Mouse (Mus musculus) CH12.LX (cell line): ENCODE results near the gene Exoc6. TPM values are rescaled to one million over a fixed set of nuclear protein-coding genes. Genes with fewer than 3 reads are reported as not detected.
A peak's percentile ranks its signal among the peaks of the same experiment; 100 is the strongest.

Experiments used
- DNase-seq: peaks from one replicate; pipeline ENCODE4 v3.0.0-alpha.2; 2013; ENCODE audit errors: extremely low read depth
- H3K27ac ChIP-seq: 2 replicates; pipeline ENCODE4 v1.5.1; 2012; ENCODE audit warnings: low read depth, mild to moderate bottlenecking, control low read depth, moderate library complexity; ENCODE audit not compliant: insufficient read depth
- H3K27me3 ChIP-seq: replicated peaks from 2 replicates; pipeline ENCODE3; 2012; ENCODE audit warnings: inconsistent platforms
- H3K36me3 ChIP-seq, 2 experiments: replicated peaks in 1 of 2; 2 replicates each; pipeline versions ENCODE3 to v1.6.1; 2012; ENCODE audit warnings: inconsistent platforms in 1 of 2, low read length in 1 of 2, mild to moderate bottlenecking in 1 of 2, mixed read lengths in 1 of 2, moderate library complexity in 1 of 2; ENCODE audit not compliant: control insufficient read depth in 1 of 2, insufficient read depth in 1 of 2
- H3K4me1 ChIP-seq, 2 experiments: 2 replicates each; pipeline ENCODE4 v1.6.1; 2012; ENCODE audit warnings: inconsistent platforms in 1 of 2, moderate library complexity in 1 of 2; ENCODE audit not compliant: insufficient read depth in 2 of 2, control insufficient read depth in 1 of 2
- H3K4me2 ChIP-seq: 2 replicates; pipeline ENCODE4 v1.6.1; 2012; ENCODE audit warnings: low read depth, mild to moderate bottlenecking, control low read depth; ENCODE audit not compliant: poor library complexity, insufficient read depth, severe bottlenecking
- H3K4me3 ChIP-seq, 3 experiments: fragments of 150-350 bp in 1 of 3; sonication (generic) in 1 of 3; replicated peaks in 1 of 3; 2 replicates each; pipeline versions ENCODE3 to v1.5.1; 2011 to 2012; ENCODE audit warnings: low read depth in 2 of 3, low read length in 2 of 3, mild to moderate bottlenecking in 2 of 3, moderate library complexity in 2 of 3, control low read depth in 1 of 3, improper control_type of control experiment in 1 of 3, inconsistent platforms in 1 of 3, mixed read lengths in 1 of 3; ENCODE audit not compliant: poor library complexity in 1 of 3
- H3K79me2 ChIP-seq: replicated peaks from 2 replicates; pipeline ENCODE4 v1.6.1; 2012; ENCODE audit warnings: mild to moderate bottlenecking, moderate library complexity; ENCODE audit not compliant: control insufficient read depth, poor library complexity, insufficient read depth, severe bottlenecking; ENCODE audit errors: extremely low read depth
- H3K9ac ChIP-seq: 2 replicates; pipeline ENCODE4 v1.6.1; 2012; ENCODE audit warnings: low read depth, mild to moderate bottlenecking, control low read depth, moderate library complexity; ENCODE audit not compliant: insufficient read depth
- H3K9me3 ChIP-seq: replicated peaks from 2 replicates; pipeline ENCODE3; 2012; ENCODE audit warnings: low read length, inconsistent platforms, mixed read lengths
- BHLHE40 ChIP-seq: IDR thresholded peaks from 2 replicates; pipeline ENCODE4 v1.6.1; 2011; ENCODE audit warnings: mild to moderate bottlenecking, low read depth, low read length, improper control_type of control experiment
- CHD2 ChIP-seq: IDR thresholded peaks from 2 replicates; pipeline ENCODE4 v1.6.1; 2011; ENCODE audit warnings: low read length, improper control_type of control experiment
- CTCF ChIP-seq, 2 experiments: IDR thresholded peaks in 1 of 2; conservative IDR thresholded peaks in 1 of 2; 2 replicates each; pipeline ENCODE4 v1.5.1; 2011 to 2012; ENCODE audit warnings: low read depth in 2 of 2, low read length in 2 of 2, improper control_type of control experiment in 1 of 2, inconsistent platforms in 1 of 2, mild to moderate bottlenecking in 1 of 2, moderate library complexity in 1 of 2
- E2F4 ChIP-seq: IDR thresholded peaks from 2 replicates; pipeline ENCODE4 v1.6.1; 2011; ENCODE audit warnings: low read depth, low read length, improper control_type of control experiment; ENCODE audit not compliant: insufficient replicate concordance
- ELF1 ChIP-seq: IDR thresholded peaks from 2 replicates; pipeline ENCODE4 v1.6.1; 2014; ENCODE audit warnings: low read depth, mild to moderate bottlenecking, inconsistent platforms, low read length, improper control_type of control experiment
- EP300 ChIP-seq: IDR thresholded peaks from 2 replicates; pipeline ENCODE4 v1.6.1; 2011; ENCODE audit warnings: low read length, improper control_type of control experiment
- GABPA ChIP-seq: IDR thresholded peaks from 2 replicates; pipeline ENCODE4 v1.6.1; 2012; ENCODE audit warnings: low read depth, low read length, improper control_type of control experiment, inconsistent platforms; ENCODE audit not compliant: insufficient replicate concordance
- HCFC1 ChIP-seq: IDR thresholded peaks from 2 replicates; pipeline ENCODE4 v1.6.1; 2012; ENCODE audit warnings: low read depth, mild to moderate bottlenecking, inconsistent platforms, low read length, improper control_type of control experiment
- IRF4 ChIP-seq: IDR thresholded peaks from 2 replicates; pipeline ENCODE4 v1.6.1; 2014; ENCODE audit warnings: low read depth, mild to moderate bottlenecking, inconsistent platforms, low read length, improper control_type of control experiment
- JUN ChIP-seq: IDR thresholded peaks from 2 replicates; pipeline ENCODE4 v1.6.1; 2011; ENCODE audit warnings: low read depth, mild to moderate bottlenecking, low read length, improper control_type of control experiment, moderate library complexity; ENCODE audit not compliant: insufficient read depth
- JUND ChIP-seq: conservative IDR thresholded peaks from 2 replicates; pipeline ENCODE4 v1.6.1; 2011; ENCODE audit warnings: low read depth, low read length, improper control_type of control experiment
- KAT2A ChIP-seq: IDR thresholded peaks from 2 replicates; pipeline ENCODE4 v1.6.1; 2012; ENCODE audit warnings: low read length, improper control_type of control experiment, inconsistent platforms; ENCODE audit not compliant: insufficient replicate concordance
- MAFK ChIP-seq: IDR thresholded peaks from 2 replicates; pipeline ENCODE4 v1.6.1; 2011; ENCODE audit warnings: low read length, improper control_type of control experiment; ENCODE audit not compliant: insufficient replicate concordance
- MAX ChIP-seq: IDR thresholded peaks from 2 replicates; pipeline ENCODE4 v1.6.1; 2011; ENCODE audit warnings: low read length, improper control_type of control experiment
- MAZ ChIP-seq: IDR thresholded peaks from 2 replicates; pipeline ENCODE4 v1.6.1; 2012; ENCODE audit warnings: low read depth, mild to moderate bottlenecking, inconsistent platforms, low read length, improper control_type of control experiment, moderate library complexity
- MEF2A ChIP-seq: IDR thresholded peaks from 2 replicates; pipeline ENCODE4 v1.6.1; 2014; ENCODE audit warnings: low read depth, mild to moderate bottlenecking, inconsistent platforms, low read length, improper control_type of control experiment, borderline replicate concordance
- MYC ChIP-seq: IDR thresholded peaks from 2 replicates; pipeline ENCODE4 v1.6.1; 2011; ENCODE audit warnings: low read depth, mild to moderate bottlenecking, improper control_type of control experiment, low read length
- NELFE ChIP-seq: IDR thresholded peaks from 2 replicates; pipeline ENCODE4 v1.6.1; 2011; ENCODE audit warnings: low read depth, low read length, improper control_type of control experiment
- NRF1 ChIP-seq: IDR thresholded peaks from 2 replicates; pipeline ENCODE4 v1.6.1; 2014; ENCODE audit warnings: low read depth, mild to moderate bottlenecking, inconsistent platforms, low read length, improper control_type of control experiment, moderate library complexity
- PAX5 ChIP-seq: IDR thresholded peaks from 2 replicates; pipeline ENCODE4 v1.6.1; 2012; ENCODE audit warnings: low read length, inconsistent platforms, mixed read lengths
- POLR2AphosphoS2 ChIP-seq: IDR thresholded peaks from 2 replicates; pipeline ENCODE4 v1.6.1; 2011; ENCODE audit warnings: low read depth, low read length, improper control_type of control experiment
- RCOR1 ChIP-seq: conservative IDR thresholded peaks from 2 replicates; pipeline ENCODE4 v1.6.1; 2012; ENCODE audit warnings: low read depth, mild to moderate bottlenecking, inconsistent platforms, low read length, improper control_type of control experiment
- SIN3A ChIP-seq: IDR thresholded peaks from 2 replicates; pipeline ENCODE4 v1.6.1; 2012; ENCODE audit warnings: low read length, improper control_type of control experiment, inconsistent platforms
- SMC3 ChIP-seq: IDR thresholded peaks from 2 replicates; pipeline ENCODE4 v1.6.1; 2011; ENCODE audit warnings: low read depth, low read length, improper control_type of control experiment
- TBP ChIP-seq: conservative IDR thresholded peaks from 2 replicates; pipeline ENCODE4 v1.6.1; 2011; ENCODE audit warnings: low read depth, low read length, improper control_type of control experiment
- TCF12 ChIP-seq: IDR thresholded peaks from 2 replicates; pipeline ENCODE4 v1.6.1; 2014; ENCODE audit warnings: low read depth, mild to moderate bottlenecking, inconsistent platforms, low read length, improper control_type of control experiment
- UBTF ChIP-seq: IDR thresholded peaks from 2 replicates; pipeline ENCODE4 v1.6.1; 2012; ENCODE audit warnings: low read depth, mild to moderate bottlenecking, inconsistent platforms, low read length, improper control_type of control experiment, moderate library complexity
- USF2 ChIP-seq: conservative IDR thresholded peaks from 2 replicates; pipeline ENCODE4 v1.6.1; 2011; ENCODE audit warnings: low read depth, low read length, improper control_type of control experiment
- ZC3H11A ChIP-seq: IDR thresholded peaks from 2 replicates; pipeline ENCODE4 v1.6.1; 2012; ENCODE audit warnings: low read depth, mild to moderate bottlenecking, inconsistent platforms, low read length, improper control_type of control experiment
- ZKSCAN1 ChIP-seq: IDR thresholded peaks from 2 replicates; pipeline ENCODE4 v1.6.1; 2012; ENCODE audit warnings: low read depth, inconsistent platforms, low read length, improper control_type of control experiment, borderline replicate concordance
- ZMIZ1 ChIP-seq: IDR thresholded peaks from 2 replicates; pipeline ENCODE4 v1.6.1; 2012; ENCODE audit warnings: low read depth, mild to moderate bottlenecking, inconsistent platforms, low read length, improper control_type of control experiment
- dilution Hi-C: fragments of 300-500 bp; cut with MboI; formaldehyde crosslinking; loops from 2 replicates; pipeline ENCODE4 v1.14.3; 2020; ENCODE audit warnings: low sequenced_read_pairs; ENCODE audit not compliant: extremely low pct_unique_long_range_greater_than_20kb, extremely low pct_ligation_motif_present
- in situ Hi-C: fragments of 300-500 bp; cut with MboI; formaldehyde crosslinking; loops from 3 replicates; pipeline ENCODE4 v1.14.3; 2019; ENCODE audit warnings: low sequenced_read_pairs, low pct_ligation_motif_present, low pct_unique_long_range_greater_than_20kb, mixed read lengths
- polyA plus RNA-seq: library from polyadenylated mRNA; unstranded; fragments of >175 nt; gene quantifications from 2 replicates; pipeline ENCODE4 v1.2.1, GENCODE M21; 2012; ENCODE audit warnings: low read depth; ENCODE audit not compliant: insufficient read length
- total RNA-seq, 2 experiments: library from RNA; depleted of rRNA; stranded (reverse); fragments of 300-350 nt in 1 of 2; fragments of >200 nt in 1 of 2; gene quantifications; 2 replicates each; pipeline ENCODE4 v1.2.3; 2012 to 2014

Gene Exoc6
- total and polyA plus RNA-seq, 3 experiments, result 8.0 to 18.5 (median 12.1) TPM

- Histone ChIP-seq H3K79me2 (no peaks in the 10 kb centered on the region), H3K4me3 (no peak overlapping the region), H3K4me1 (no peaks in the 10 kb centered on the region), H3K9me3 (peaks cover 15% of the 10 kb centered on the region), H3K36me3 (peaks cover 0 to 2% of the 10 kb centered on the region in 2 experiments), H3K27me3 (no peaks in the 10 kb centered on the region), H3K9ac (no peak overlapping the region), H3K27ac (no peak overlapping the region), H3K4me2 (no peak overlapping the region)
- DNase-seq, result no peak
- dilution Hi-C loops, result no loop called here
- TF ChIP-seq BHLHE40, result no peak
- no peak for TF ChIP-seq PAX5
- in situ Hi-C loops, result loop anchor here (25.0 kb wide), 1 partner anchor 135 kb away; no protein-coding TSS in a partner anchor
These were observed 152.3 kb downstream of the Exoc6 start for GRCm38 (mm10) chr19:37702377-37703076.

- no peaks in the 10 kb centered on the region for H3K4me1 ChIP-seq
- H3K4me2 ChIP-seq, result no peak overlapping the region; the same call in 1 of the 2 replicates
- in situ Hi-C loops (loop anchor here (25.0 kb wide), 1 partner anchor 133 kb away; no protein-coding TSS in a partner anchor), dilution Hi-C loops (no loop called here)
- H3K79me2 ChIP-seq, result no peaks in the 10 kb centered on the region
- H3K9ac ChIP-seq, result no peak overlapping the region
- H3K27ac ChIP-seq, result no peak overlapping the region
- no peaks in the 10 kb centered on the region for H3K27me3 ChIP-seq
- DNase-seq, result peak; percentile 60
- H3K4me3 ChIP-seq, result no peak overlapping the region
- H3K36me3 ChIP-seq, result no peaks in the 10 kb centered on the region
- peaks cover 1% of the 10 kb centered on the region for H3K9me3 ChIP-seq
- TF ChIP-seq JUN (no peak), EP300 (no peak), USF2 (no peak), CHD2 (0 out of 2 replicates have a peak, but pooled peaks have one; percentile 14), HCFC1 (no peak), TBP (no peak), GABPA (no peak), SMC3 (peak; percentile 93), MYC (no peak), PAX5 (no peak), POLR2AphosphoS2 (no peak), NELFE (no peak), RCOR1 (no peak), ZMIZ1 (no peak), MEF2A (no peak), JUND (no peak), NRF1 (no peak), ZKSCAN1 (no peak), ZC3H11A (peak; percentile 65), MAZ (no peak), TCF12 (no peak), IRF4 (no peak), SIN3A (no peak), CTCF (conservative IDR thresholded peaks at IDR 0.05 in 1 of 2, IDR thresholded peaks at IDR 0.05 in 1 of 2; ENCODE audit: low read depth in 2 of 2, low read length in 2 of 2) (peak; percentile 84 to 94), MAX (no peak), E2F4 (no peak), ELF1 (no peak), MAFK (no peak), KAT2A (no peak), UBTF (no peak)
These were observed 153.8 kb downstream of the Exoc6 start for GRCm38 (mm10) chr19:37703902-37704509.
